Mouse (Mus musculus): ENCODE data around the gene Erich6b. TPM values are rescaled to one million over a fixed set of nuclear protein-coding genes. Genes with fewer than 3 reads are reported as not detected.

The Erich6b gene
- polyA plus RNA-seq, 1 experiment = not detected

Other genes with a start within 250 kb of the Erich6b start
- gene Siah3, start 186.3 kb upstream of the Erich6b start, polyA plus RNA-seq (2012; ENCODE audit: insufficient read depth, insufficient read length, missing spikeins) = not detected in 2 replicates
- gene Spert, start 49.1 kb upstream of the Erich6b start, polyA plus RNA-seq (2012; ENCODE audit: insufficient read depth, insufficient read length, missing spikeins) = not detected in 2 replicates
- gene Cog3, start 112.3 kb downstream of the Erich6b start, polyA plus RNA-seq (2012; ENCODE audit: insufficient read depth, insufficient read length, missing spikeins) = 5.0 and 6.3 TPM in 2 replicates
- 5.4 and 6.1 TPM in 2 replicates for gene Slc25a30, start 144.8 kb downstream of the Erich6b start, polyA plus RNA-seq (2012; ENCODE audit: insufficient read depth, insufficient read length, missing spikeins)
- 2,477 and 2,768 TPM in 2 replicates for gene Tpt1, start 202.8 kb downstream of the Erich6b start, polyA plus RNA-seq (2012; ENCODE audit: insufficient read depth, insufficient read length, missing spikeins)